Mouse (Mus musculus) heart, postnatal 0 days (tissue): ENCODE results near the gene AL607142.1. TPM values are rescaled to one million over a fixed set of nuclear protein-coding genes. Genes with fewer than 3 reads are reported as not detected.

ENCODE experiments used
- ATAC-seq: fragments of 200-750 bp; cut with Nextera tagmentation; 2 replicates; pipeline ENCODE4 v1.8.0; 2017; ENCODE audit warnings: low read depth, moderate number of reproducible peaks, moderate library complexity; ENCODE audit not compliant: insufficient read depth
- DNase-seq: peaks from one replicate; pipeline ENCODE4 v3.0.0-alpha.2; 2016; ENCODE audit warnings: low spot score
- H3K27ac ChIP-seq: fragments of 300-500 bp; sonication (generic); 2 replicates; pipeline ENCODE4 v1.5.1; 2014; ENCODE audit warnings: low read depth, mild to moderate bottlenecking
- H3K27me3 ChIP-seq: fragments of 300-500 bp; sonication (generic); 2 replicates; pipeline ENCODE4 v1.6.1; 2014; ENCODE audit warnings: low read length, mixed read lengths; ENCODE audit not compliant: control insufficient read depth, insufficient read depth
- H3K36me3 ChIP-seq: fragments of 300-500 bp; sonication (generic); replicated peaks from 2 replicates; pipeline ENCODE4 v1.6.1; 2014; ENCODE audit warnings: low read length, mixed read lengths; ENCODE audit not compliant: control insufficient read depth, insufficient read depth
- H3K4me1 ChIP-seq: fragments of 300-500 bp; sonication (generic); 2 replicates; pipeline ENCODE4 v1.6.1; 2014; ENCODE audit warnings: antibody characterized with exemption; ENCODE audit not compliant: control insufficient read depth, insufficient read depth
- H3K4me2 ChIP-seq: fragments of 300-500 bp; sonication (generic); 2 replicates; pipeline ENCODE4 v1.6.1; 2014; ENCODE audit warnings: low read depth, mild to moderate bottlenecking, low read length, moderate library complexity
- H3K4me3 ChIP-seq: fragments of 300-500 bp; sonication (generic); 2 replicates; pipeline ENCODE4 v1.5.1; 2014; ENCODE audit warnings: low read depth, low read length
- H3K9ac ChIP-seq: fragments of 300-500 bp; sonication (generic); replicated peaks from 2 replicates; pipeline ENCODE4 v1.6.1; 2014; ENCODE audit warnings: low read depth, low read length, mixed read lengths
- H3K9me3 ChIP-seq: fragments of 300-500 bp; sonication (generic); replicated peaks from 2 replicates; pipeline ENCODE4 v1.6.1; 2016; ENCODE audit warnings: low read length; ENCODE audit not compliant: control insufficient read depth
- CTCF ChIP-seq: IDR thresholded peaks from 2 replicates; pipeline ENCODE4 v1.5.1; 2016; ENCODE audit warnings: antibody characterized with exemption, control low read depth, low read depth
- EP300 ChIP-seq: IDR thresholded peaks from 2 replicates; pipeline ENCODE4 v1.6.1; 2016; ENCODE audit warnings: antibody characterized with exemption, low read depth
- WGBS: fragments of 180-500 bp; shearing (Covaris S2); extraction: QIAGEN DNeasy Blood & Tissue Kit; methylation state at CpG from one replicate; pipeline ENCODE4 v1.1.7; 2014; 5-methylcytosine and 5-hydroxymethylcytosine counted together
- polyA plus RNA-seq: library from polyadenylated mRNA; unstranded; fragments of >200 nt; fragmentation: Nextera tagmentation; extraction: Ambion mirVana; gene quantifications from 2 replicates; pipeline ENCODE4 v1.2.1, GENCODE M21; 2015
- total RNA-seq: library from RNA; depleted of rRNA; stranded (reverse); fragments of >200 nt; gene quantifications from 2 replicates; pipeline ENCODE4 v1.2.3, GENCODE M21; 2014; ENCODE audit warnings: low replicate concordance

The AL607142.1 gene
- total and polyA plus RNA-seq, 2 experiments from 2014 or later: not detected

GRCm38 (mm10) chr4:120106362-120106761 lies 41.6 kb downstream of the AL607142.1 start:
- no peaks in the 10 kb centered on the region for H3K4me1 ChIP-seq
- 83% methylated on average over 3 of the region's 3 CpGs for WGBS

GRCm38 (mm10) chr4:120107787-120108186 lies 43.0 kb downstream of the AL607142.1 start:
- Histone ChIP-seq H3K4me2 (no peak overlapping the region), H3K4me3 (no peak overlapping the region), H3K9me3 (no peaks in the 10 kb centered on the region), H3K9ac (no peak overlapping the region), H3K27ac (no peak overlapping the region), H3K27me3 (no peaks in the 10 kb centered on the region), H3K4me1 (no peaks in the 10 kb centered on the region), H3K36me3 (no peaks in the 10 kb centered on the region)
- 60% methylated on average over 8 of the region's 8 CpGs for WGBS
- DNase-seq (no peak), ATAC-seq (no peak)
- TF ChIP-seq EP300 (no peak), CTCF (no peak)

More at GRCm38 (mm10) chr4:120106362-120106761, 41.6 kb downstream of the AL607142.1 start:
- DNase-seq (no peak), ATAC-seq (no peak)
- Histone ChIP-seq H3K36me3 (no peaks in the 10 kb centered on the region), H3K4me3 (no peak overlapping the region), H3K9ac (no peak overlapping the region), H3K27ac (no peak overlapping the region), H3K9me3 (no peaks in the 10 kb centered on the region), H3K27me3 (no peaks in the 10 kb centered on the region), H3K4me2 (no peak overlapping the region)
- no peak for TF ChIP-seq CTCF

GRCm38 (mm10) chr4:120115516-120115915 lies 50.7 kb downstream of the AL607142.1 start:
- no peak overlapping the region for H3K4me3 ChIP-seq
- H3K9me3 ChIP-seq: 0 out of 2 replicates have a peak, but pooled peaks cover 4% of the 10 kb centered on the region
- no peak overlapping the region for H3K4me2 ChIP-seq
- DNase-seq (no peak), ATAC-seq (no peak)
- no peak overlapping the region for H3K27ac ChIP-seq
- no peaks in the 10 kb centered on the region for H3K36me3 ChIP-seq
- H3K4me1 ChIP-seq: 0 out of 2 replicates have a peak, but pooled peaks cover 8% of the 10 kb centered on the region
- WGBS: 77% methylated on average over 3 of the region's 3 CpGs
- no peak overlapping the region for H3K9ac ChIP-seq
- TF ChIP-seq EP300 (no peak), CTCF (no peak)
- no peaks in the 10 kb centered on the region for H3K27me3 ChIP-seq

- H3K4me2 ChIP-seq: no peak overlapping the region
- TF ChIP-seq EP300: no peak
- no peak for TF ChIP-seq CTCF
- DNase-seq: no peak
- 0 out of 2 replicates have a peak, but pooled peaks cover 4% of the 10 kb centered on the region for H3K9me3 ChIP-seq
- H3K4me3 ChIP-seq: no peak overlapping the region
- ATAC-seq: no peak
- no peaks in the 10 kb centered on the region for H3K27me3 ChIP-seq
- 0 out of 2 replicates have a peak, but pooled peaks cover 8% of the 10 kb centered on the region for H3K4me1 ChIP-seq
- WGBS: 52% methylated on average over 1 of the region's 1 CpGs
- no peaks in the 10 kb centered on the region for H3K36me3 ChIP-seq
- H3K9ac ChIP-seq: no peak overlapping the region
- no peak overlapping the region for H3K27ac ChIP-seq
Measured at GRCm38 (mm10) chr4:120116312-120116711, 51.5 kb downstream of the AL607142.1 start.

- Histone ChIP-seq H3K27ac (no peak overlapping the region), H3K4me2 (no peak overlapping the region), H3K27me3 (no peaks in the 10 kb centered on the region), H3K36me3 (no peaks in the 10 kb centered on the region), H3K4me3 (no peak overlapping the region), H3K9me3 (0 out of 2 replicates have a peak, but pooled peaks cover 4% of the 10 kb centered on the region), H3K9ac (no peak overlapping the region), H3K4me1 (peaks cover 8% of the 10 kb centered on the region; the same call in 1 of the 2 replicates)
- DNase-seq (peak; percentile 57), ATAC-seq (0 out of 2 replicates have a peak, but pooled peaks have one; percentile 51)
- TF ChIP-seq CTCF: peak; percentile 98
- no peak for TF ChIP-seq EP300
- WGBS: 29% methylated on average over 8 of the region's 8 CpGs
Measured at GRCm38 (mm10) chr4:120120276-120120675, 55.5 kb downstream of the AL607142.1 start.

- 56% methylated on average over 6 of the region's 6 CpGs for WGBS
- DNase-seq: no peak
Measured at GRCm38 (mm10) chr4:120124656-120125055, 59.9 kb downstream of the AL607142.1 start.

More at GRCm38 (mm10) chr4:120124656-120125055, 59.9 kb downstream of the AL607142.1 start:
- TF ChIP-seq EP300: no peak
- TF ChIP-seq CTCF: no peak
- no peaks in the 10 kb centered on the region for H3K27me3 ChIP-seq
- H3K36me3 ChIP-seq: no peaks in the 10 kb centered on the region
- H3K4me1 ChIP-seq: peaks cover 25% of the 10 kb centered on the region; the same call in 1 of the 2 replicates
- no peak overlapping the region for H3K4me3 ChIP-seq
- no peak for ATAC-seq
- H3K4me2 ChIP-seq: no peak overlapping the region
- no peak overlapping the region for H3K9ac ChIP-seq
- H3K9me3 ChIP-seq: no peaks in the 10 kb centered on the region
- H3K27ac ChIP-seq: no peak overlapping the region
